Comparison of ENCODE assay signal across 26 mouse cellular contexts in the genomic region with DNA sequence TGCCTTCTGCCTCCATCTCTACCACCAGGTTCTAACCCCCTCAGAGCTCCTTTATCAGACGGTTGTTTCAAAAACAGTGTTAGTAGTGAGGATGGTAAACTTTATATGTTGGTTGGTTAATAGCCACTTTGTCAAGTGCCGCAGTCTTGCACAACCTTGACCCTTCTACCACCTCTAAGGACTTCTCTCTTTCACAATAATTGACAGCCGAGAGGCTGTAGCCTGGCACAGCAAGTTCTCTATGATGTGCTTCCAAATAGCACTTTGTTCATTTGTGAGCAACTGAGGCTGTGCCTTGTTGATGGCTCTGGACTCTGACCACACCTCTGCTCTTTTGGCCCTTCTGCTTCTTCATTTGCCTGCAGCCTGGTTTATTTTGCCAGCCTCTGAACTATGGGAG. TPM values are rescaled to one million over a fixed set of nuclear protein-coding genes. Genes with fewer than 3 reads are reported as not detected.
DNase-seq lines count a peak whose midpoint lies in the region; ATAC-seq lines count a peak whose summit lies in the region.
"Had no signal": no experiment of that assay in that cellular context is flagged by ENCODE, and none has a peak within 500 bp of the region (broad histone marks: within the 10 kb centered on the region; RNA-seq: fewer than 3 reads in every experiment).

No protein-coding gene starts in this region.

- H3K27ac ChIP-seq in liver, embryonic 15.5 days (replicated peaks) = no peak overlapping the region
- no peak overlapping the region for H3K27ac ChIP-seq in liver, embryonic 11.5 days (ENCODE audit: low read depth, low read length)
- H3K27ac ChIP-seq in limb, embryonic 10.5 days = no peak overlapping the region
- H3K27ac ChIP-seq in kidney, embryonic 15.5 days = no peak overlapping the region
- H3K27ac ChIP-seq: embryonic facial prominence, embryonic 15.5 days; hindbrain, embryonic 15.5 days; left cerebral cortex, adult 2 months; midbrain, embryonic 12.5 days had no signal

- DNase-seq in liver, embryonic 11.5 days (ENCODE audit: low spot score) = no peak
- peak; percentile 7 for DNase-seq in limb, embryonic 10.5 days (ENCODE audit: low spot score)
- peak; percentile 72 for DNase-seq in lung, postnatal 25 days (ENCODE audit: low spot score)
- DNase-seq in heart, adult 18-20 months = no peak
- no peak for DNase-seq in cerebellum, adult 18-20 months
- DNase-seq: cerebellum, postnatal 10 days; embryo, embryonic 11 days; gastrocnemius, postnatal 14 days; kidney, postnatal 10 days; retina, postnatal 1 day; thymus, adult 2 months had no signal

- H3K27me3 ChIP-seq in liver, embryonic 15.5 days = no peaks in the 10 kb centered on the region
- H3K27me3 ChIP-seq in liver, embryonic 11.5 days (replicated peaks; ENCODE audit: control insufficient read depth, insufficient read depth, low read length) = no peaks in the 10 kb centered on the region
- H3K27me3 ChIP-seq in limb, embryonic 10.5 days (ENCODE audit: low read depth, poor library complexity, severe bottlenecking) = peaks cover 3% of the 10 kb centered on the region; the same call in 1 of the 2 replicates
- H3K27me3 ChIP-seq in kidney, embryonic 15.5 days = no peaks in the 10 kb centered on the region
- H3K27me3 ChIP-seq: embryonic facial prominence, embryonic 15.5 days; hindbrain, embryonic 15.5 days; midbrain, embryonic 12.5 days had no signal

- H3K4me2 ChIP-seq in liver, embryonic 15.5 days = no peak overlapping the region
- no peak overlapping the region for H3K4me2 ChIP-seq in liver, embryonic 11.5 days
- no peak overlapping the region for H3K4me2 ChIP-seq in kidney, embryonic 15.5 days
- H3K4me2 ChIP-seq: embryonic facial prominence, embryonic 15.5 days; heart, embryonic 12.5 days; hindbrain, embryonic 15.5 days; midbrain, embryonic 12.5 days had no signal

- H3K36me3 ChIP-seq in liver, embryonic 15.5 days (replicated peaks) = no peaks in the 10 kb centered on the region
- H3K36me3 ChIP-seq in liver, embryonic 11.5 days (ENCODE audit: control insufficient read depth, insufficient read depth, low read length) = no peaks in the 10 kb centered on the region
- no peaks in the 10 kb centered on the region for H3K36me3 ChIP-seq in limb, embryonic 10.5 days
- no peaks in the 10 kb centered on the region for H3K36me3 ChIP-seq in kidney, embryonic 15.5 days
- H3K36me3 ChIP-seq: embryonic facial prominence, embryonic 15.5 days; heart, embryonic 12.5 days; hindbrain, embryonic 15.5 days; midbrain, embryonic 12.5 days had no signal

- H3K9ac ChIP-seq in liver, embryonic 15.5 days = no peak overlapping the region
- H3K9ac ChIP-seq in liver, embryonic 11.5 days (ENCODE audit: low read depth, low read length) = no peak overlapping the region
- H3K9ac ChIP-seq in kidney, embryonic 15.5 days = no peak overlapping the region
- H3K9ac ChIP-seq: embryonic facial prominence, embryonic 15.5 days; heart, embryonic 12.5 days; hindbrain, embryonic 15.5 days; midbrain, embryonic 12.5 days had no signal

- no peak overlapping the region for H3K4me3 ChIP-seq in liver, embryonic 15.5 days (replicated peaks)
- H3K4me3 ChIP-seq in liver, embryonic 11.5 days (ENCODE audit: low read depth, low read length) = no peak overlapping the region
- H3K4me3 ChIP-seq in limb, embryonic 10.5 days = no peak overlapping the region
- H3K4me3 ChIP-seq in kidney, embryonic 15.5 days (replicated peaks) = no peak overlapping the region
- H3K4me3 ChIP-seq: embryonic facial prominence, embryonic 15.5 days; heart, embryonic 12.5 days; hindbrain, embryonic 15.5 days; left cerebral cortex, adult 2 months; midbrain, embryonic 12.5 days had no signal

- H3K4me1 ChIP-seq in liver, embryonic 15.5 days (replicated peaks) = peaks cover 9% of the 10 kb centered on the region
- no peaks in the 10 kb centered on the region for H3K4me1 ChIP-seq in liver, embryonic 11.5 days (replicated peaks; ENCODE audit: control insufficient read depth, insufficient read depth, low read length)
- H3K4me1 ChIP-seq in limb, embryonic 10.5 days = no peaks in the 10 kb centered on the region
- H3K4me1 ChIP-seq in kidney, embryonic 15.5 days = no peaks in the 10 kb centered on the region
- H3K4me1 ChIP-seq: embryonic facial prominence, embryonic 15.5 days; heart, embryonic 12.5 days; hindbrain, embryonic 15.5 days; midbrain, embryonic 12.5 days had no signal

- no peaks in the 10 kb centered on the region for H3K9me3 ChIP-seq in liver, embryonic 15.5 days (replicated peaks)
- no peaks in the 10 kb centered on the region for H3K9me3 ChIP-seq in liver, embryonic 11.5 days (ENCODE audit: control insufficient read depth, low read length)
- H3K9me3 ChIP-seq in limb, embryonic 10.5 days (replicated peaks) = 0 out of 2 replicates have a peak, but pooled peaks cover 2% of the 10 kb centered on the region
- H3K9me3 ChIP-seq in kidney, embryonic 15.5 days (replicated peaks) = 0 out of 2 replicates have a peak, but pooled peaks cover 3% of the 10 kb centered on the region
- H3K9me3 ChIP-seq: embryonic facial prominence, embryonic 15.5 days; heart, embryonic 12.5 days; hindbrain, embryonic 15.5 days; midbrain, embryonic 12.5 days had no signal

- 49% methylated on average over 3 of the region's 3 CpGs for WGBS in liver, embryonic 15.5 days (ENCODE audit: insufficient replicate concordance)
- WGBS in liver, embryonic 11.5 days = 59% methylated on average over 3 of the region's 3 CpGs
- WGBS in limb, embryonic 10.5 days = 91% methylated on average over 3 of the region's 3 CpGs
- 82% methylated on average over 3 of the region's 3 CpGs for WGBS in kidney, embryonic 15.5 days

- ATAC-seq in liver, embryonic 15.5 days (ENCODE audit: insufficient read depth) = peak; percentile 41; the same call in 1 of the 2 replicates
- no peak for ATAC-seq in liver, embryonic 11.5 days (replicated peaks; ENCODE audit: low FRiP score)
- no peak for ATAC-seq in kidney, embryonic 15.5 days (replicated peaks; ENCODE audit: low FRiP score)
- ATAC-seq: intestine, embryonic 16.5 days had no signal

RNA-seq across cellular contexts. Expression of a gene that starts 6.2 kb away (rescaled TPM):
- polyA plus RNA-seq in liver, embryonic 15.5 days (2015; fragmentation: Nextera tagmentation; extraction: Ambion mirVana) = 6.6 and 8.9 TPM in 2 replicates
- 0.75 and 1.5 TPM in 2 replicates for polyA plus RNA-seq in liver, embryonic 11.5 days (2014; fragmentation: Nextera tagmentation; extraction: Ambion mirVana)
- 0.10 TPM in 1 of 2 replicates, not detected in the other for polyA plus RNA-seq in limb, embryonic 10.5 days (2016; fragmentation: Nextera tagmentation; extraction: Ambion mirVana)
- total RNA-seq in heart, adult 18-20 months (2021) = 1 to 10 TPM in 1 of 2 experiments, under 1 TPM in 1; 0.30 to 1.4 TPM
- polyA plus RNA-seq in kidney, embryonic 15.5 days (2015; fragmentation: Nextera tagmentation; extraction: Ambion mirVana) = not detected in 2 replicates
- total RNA-seq: ES-E14; gastrocnemius, postnatal 14 days; heart, postnatal 25 days; layer of hippocampus, adult 8-10 months; left cerebral cortex, adult 2 months had no signal
- polyA plus RNA-seq: heart, embryonic 12.5 days; intestine, embryonic 16.5 days; limb, embryonic 11.5 days; midbrain, embryonic 12.5 days; neural tube, embryonic 14.5 days; small intestine, adult 2 months; stomach, embryonic 14.5 days had no signal

RNA-seq across cellular contexts. Expression of a gene that starts 56.2 kb away (rescaled TPM):
- 20.6 and 23.0 TPM in 2 replicates for polyA plus RNA-seq in liver, embryonic 15.5 days (2015; fragmentation: Nextera tagmentation; extraction: Ambion mirVana)
- polyA plus RNA-seq in liver, embryonic 11.5 days (2014; fragmentation: Nextera tagmentation; extraction: Ambion mirVana) = 17.8 and 18.5 TPM in 2 replicates
- polyA plus RNA-seq in limb, embryonic 10.5 days (2016; fragmentation: Nextera tagmentation; extraction: Ambion mirVana) = 5.7 and 7.9 TPM in 2 replicates
- 10 to 100 TPM; 20.6 to 29.0 TPM for total RNA-seq in heart, adult 18-20 months (2021)
- 12.3 and 12.8 TPM in 2 replicates for polyA plus RNA-seq in kidney, embryonic 15.5 days (2015; fragmentation: Nextera tagmentation; extraction: Ambion mirVana)

Comparison
In these comparisons a context has a peak if more than half of its experiments do, and no peak if none do; other contexts are left out.
1. DNase-seq: peak in limb, embryonic 10.5 days (single experiment) and lung, postnatal 25 days (single experiment); none in liver, embryonic 11.5 days (single experiment), heart, adult 18-20 months (0 of 2) and cerebellum, adult 18-20 months (0 of 2).